Mouse (Mus musculus): ENCODE results near the gene Vash1.
A peak's percentile ranks its signal among the peaks of the same experiment; 100 is the strongest.

- TF ChIP-seq CTCF (IDR thresholded peaks at IDR 0.05; ENCODE audit: borderline replicate concordance, insufficient read depth, low read depth, low read length) (no peak), POLR2A (IDR thresholded peaks at IDR 0.05; ENCODE audit: borderline replicate concordance, insufficient read depth, low read length) (peak; percentile 83)
These were observed 47.7 kb downstream of the Vash1 start, which contains the start of gene Angel1 for GRCm38 (mm10) chr12:86726120-86726640.

Data from cerebellum, adult 2 months (tissue).